ENCODE assay signal across 9 mouse cellular contexts in genomic region chr9:25485006-25485405, GRCm38 (mm10). TPM values are rescaled to one million over a fixed set of nuclear protein-coding genes. Genes with fewer than 3 reads are reported as not detected.
DNase-seq lines count a peak whose midpoint lies in the region; ATAC-seq and TF ChIP-seq lines count a peak whose summit lies in the region.
"Had no signal": no experiment of that assay in that cellular context is flagged by ENCODE, and none has a peak within 500 bp of the region (broad histone marks: within the 10 kb centered on the region; RNA-seq: fewer than 3 reads in every experiment).

No protein-coding gene starts in this region.

- H3K4me3 ChIP-seq in heart, embryonic 14.5 days (ENCODE audit: control insufficient read depth in 1 of 2, insufficient read depth in 1 of 2, low read depth in 1 of 2, low read length in 2 of 2): peak overlapping the region; percentile 35 to 64; a peak in 3 of 4 replicates
- H3K4me3 ChIP-seq in brown adipose tissue, adult 24 weeks (ENCODE audit: insufficient read depth, low read depth, low read length): peak overlapping the region; percentile 93
- H3K4me3 ChIP-seq in embryonic facial prominence, embryonic 14.5 days (ENCODE audit: low read depth, low read length): no peak overlapping the region
- H3K4me3 ChIP-seq in liver, postnatal 0 days (ENCODE audit: low read depth, low read length): no peak overlapping the region

- H3K9me3 ChIP-seq in heart, embryonic 14.5 days (ENCODE audit: control insufficient read depth, low read length): no peaks in the 10 kb centered on the region
- H3K9me3 ChIP-seq in embryonic facial prominence, embryonic 14.5 days (ENCODE audit: control insufficient read depth, low read length): no peaks in the 10 kb centered on the region
- no peaks in the 10 kb centered on the region for H3K9me3 ChIP-seq in liver, postnatal 0 days (ENCODE audit: low read length)

- TF ChIP-seq EP300 in liver, postnatal 0 days (IDR thresholded peaks at IDR 0.05; ENCODE audit: low read depth): no peak

- WGBS in heart, embryonic 14.5 days: 53% methylated on average over 2 of the region's 2 CpGs
- WGBS in embryonic facial prominence, embryonic 14.5 days: 64% methylated on average over 2 of the region's 2 CpGs
- WGBS in liver, postnatal 0 days (ENCODE audit: insufficient replicate concordance): 56% methylated on average over 2 of the region's 2 CpGs

- H3K4me1 ChIP-seq in heart, embryonic 14.5 days (ENCODE audit: control insufficient read depth in 2 of 2, insufficient read depth in 2 of 2, low read length in 2 of 2): peaks cover 45 to 70% of the 10 kb centered on the region in 2 experiments
- H3K4me1 ChIP-seq in brown adipose tissue, adult 24 weeks (ENCODE audit: control insufficient read depth, insufficient read depth, insufficient read length, low read length): peaks cover 30% of the 10 kb centered on the region
- H3K4me1 ChIP-seq in embryonic facial prominence, embryonic 14.5 days (ENCODE audit: control insufficient read depth, insufficient read depth, low read length): peaks cover 53% of the 10 kb centered on the region
- H3K4me1 ChIP-seq in liver, postnatal 0 days (ENCODE audit: insufficient read depth): peaks cover 63% of the 10 kb centered on the region

- H3K9ac ChIP-seq in heart, embryonic 14.5 days (ENCODE audit: low read length): peak overlapping the region; percentile 56; the same call in 1 of the 2 replicates
- H3K9ac ChIP-seq in embryonic facial prominence, embryonic 14.5 days (ENCODE audit: low read depth, low read length): no peak overlapping the region
- H3K9ac ChIP-seq in liver, postnatal 0 days (replicated peaks): no peak overlapping the region

- no peak for ATAC-seq in heart, embryonic 14.5 days (ENCODE audit: insufficient number of reproducible peaks, insufficient read depth, low FRiP score, low read depth)
- ATAC-seq in embryonic facial prominence, embryonic 14.5 days (ENCODE audit: low read depth): no peak
- ATAC-seq in liver, postnatal 0 days: no peak

- H3K27me3 ChIP-seq in heart, embryonic 14.5 days (ENCODE audit: control insufficient read depth, insufficient read depth, low read length): no peaks in the 10 kb centered on the region
- H3K27me3 ChIP-seq in embryonic facial prominence, embryonic 14.5 days (replicated peaks; ENCODE audit: control insufficient read depth, insufficient read depth, low read length): no peaks in the 10 kb centered on the region
- no peaks in the 10 kb centered on the region for H3K27me3 ChIP-seq in liver, postnatal 0 days (ENCODE audit: insufficient read depth, low read length)

- DNase-seq in heart, postnatal 10 days: no peak
- peak; percentile 42 for DNase-seq in embryonic facial prominence, embryonic 14.5 days (ENCODE audit: low spot score)
- no peak for DNase-seq in liver, postnatal 0 days
- no peak for DNase-seq in ovary, postnatal 10 days (ENCODE audit: low spot score)
- no peak for DNase-seq in adrenal gland, adult 2 months
- DNase-seq: kidney, postnatal 36 days; right cerebral cortex, postnatal 4 days had no signal

- H3K4me2 ChIP-seq in heart, embryonic 14.5 days (ENCODE audit: low read length): peak overlapping the region; percentile 82
- peak overlapping the region; percentile 86 for H3K4me2 ChIP-seq in embryonic facial prominence, embryonic 14.5 days (ENCODE audit: low read depth, low read length)
- peak overlapping the region; percentile 81 for H3K4me2 ChIP-seq in liver, postnatal 0 days (ENCODE audit: low read depth, low read length)

- H3K36me3 ChIP-seq in heart, embryonic 14.5 days (ENCODE audit: control insufficient read depth, insufficient read depth, low read length): peaks cover 3% of the 10 kb centered on the region; the same call in 1 of the 2 replicates
- no peaks in the 10 kb centered on the region for H3K36me3 ChIP-seq in embryonic facial prominence, embryonic 14.5 days (ENCODE audit: control insufficient read depth, insufficient read depth, low read length)
- no peaks in the 10 kb centered on the region for H3K36me3 ChIP-seq in liver, postnatal 0 days (replicated peaks; ENCODE audit: insufficient read depth, low read length)

- TF ChIP-seq CTCF in liver, postnatal 0 days (IDR thresholded peaks at IDR 0.05; ENCODE audit: low read depth): no peak

- intact Hi-C loops in heart, postnatal 10 days (cut with DNase I): loop anchor here (2.0 kb wide), 2 partner anchors 72 to 108 kb away; no protein-coding TSS in a partner anchor

- no peak overlapping the region for H3K27ac ChIP-seq in heart, embryonic 14.5 days (replicated peaks in 1 of 2; ENCODE audit: control insufficient read depth in 1 of 2, insufficient read depth in 1 of 2, low read depth in 2 of 2, low read length in 2 of 2)
- H3K27ac ChIP-seq in brown adipose tissue, adult 24 weeks (replicated peaks; ENCODE audit: low read depth, low read length): peak overlapping the region; percentile 47
- no peak overlapping the region for H3K27ac ChIP-seq in embryonic facial prominence, embryonic 14.5 days (replicated peaks; ENCODE audit: low read depth, low read length)
- H3K27ac ChIP-seq in liver, postnatal 0 days (ENCODE audit: low read depth): peak overlapping the region; percentile 9; the same call in 1 of the 2 replicates

RNA-seq across cellular contexts. Expression of gene Eepd1, which starts 3.7 kb away (rescaled TPM):
- polyA plus RNA-seq in heart, embryonic 14.5 days (2014; fragmentation: Nextera tagmentation; extraction: Ambion mirVana): 20.8 and 25.6 TPM in 2 replicates
- 10 to 100 TPM; 21.3 to 27.3 TPM for total RNA-seq in heart, postnatal 10 days (2021)
- 13.9 and 15.6 TPM in 2 replicates for polyA plus RNA-seq in brown adipose tissue, adult 24 weeks (2012; ENCODE audit: insufficient read depth, insufficient read length, missing spikeins)
- polyA plus RNA-seq in embryonic facial prominence, embryonic 14.5 days (2014; fragmentation: Nextera tagmentation; extraction: Ambion mirVana): 13.7 and 18.0 TPM in 2 replicates
- 7.6 and 7.8 TPM in 2 replicates for polyA plus RNA-seq in liver, postnatal 0 days (2015; fragmentation: Nextera tagmentation; extraction: Ambion mirVana)
- 10 to 100 TPM; 28.4 to 32.8 TPM for total RNA-seq in adrenal gland, adult 2 months (2021)
- 26.1 and 36.0 TPM in 2 replicates for polyA plus RNA-seq in adrenal gland, adult 2 months (2012; rRNA removed)

Comparison
In these comparisons a context has a peak if more than half of its experiments do, and no peak if none do; other contexts are left out.
1. H3K27ac ChIP-seq: peak in brown adipose tissue, adult 24 weeks (single experiment) and liver, postnatal 0 days (single experiment); none in heart, embryonic 14.5 days (0 of 2) and embryonic facial prominence, embryonic 14.5 days (single experiment).
2. H3K4me3 ChIP-seq: peak in heart, embryonic 14.5 days (2 of 2) and brown adipose tissue, adult 24 weeks (single experiment); none in embryonic facial prominence, embryonic 14.5 days (single experiment) and liver, postnatal 0 days (single experiment).
3. Peak in every context shown above with its lines, with median percentiles within 50 percentile points of each other: H3K4me2 ChIP-seq.